Mouse (Mus musculus) CH12.LX (cell line): ENCODE measurements around the gene Cep295.
A peak's percentile ranks its signal among the peaks of the same experiment; 100 is the strongest.

Experiments
- CHD1 ChIP-seq: IDR thresholded peaks from 2 replicates; pipeline ENCODE4 v1.6.1; 2012; ENCODE audit warnings: low read depth, low read length, improper control_type of control experiment, inconsistent platforms
- CTCF ChIP-seq, 2 experiments: IDR thresholded peaks in 1 of 2; conservative IDR thresholded peaks in 1 of 2; 2 replicates each; pipeline ENCODE4 v1.5.1; 2011 to 2012; ENCODE audit warnings: low read depth in 2 of 2, low read length in 2 of 2, improper control_type of control experiment in 1 of 2, inconsistent platforms in 1 of 2, mild to moderate bottlenecking in 1 of 2, moderate library complexity in 1 of 2
- ETS1 ChIP-seq: conservative IDR thresholded peaks from 2 replicates; pipeline ENCODE4 v1.6.1; 2012; ENCODE audit warnings: low read depth, mild to moderate bottlenecking, inconsistent platforms, low read length, improper control_type of control experiment, moderate library complexity
- GABPA ChIP-seq: IDR thresholded peaks from 2 replicates; pipeline ENCODE4 v1.6.1; 2012; ENCODE audit warnings: low read depth, low read length, improper control_type of control experiment, inconsistent platforms; ENCODE audit not compliant: insufficient replicate concordance
- HCFC1 ChIP-seq: IDR thresholded peaks from 2 replicates; pipeline ENCODE4 v1.6.1; 2012; ENCODE audit warnings: low read depth, mild to moderate bottlenecking, inconsistent platforms, low read length, improper control_type of control experiment
- MAFK ChIP-seq: IDR thresholded peaks from 2 replicates; pipeline ENCODE4 v1.6.1; 2011; ENCODE audit warnings: low read length, improper control_type of control experiment; ENCODE audit not compliant: insufficient replicate concordance
- MAX ChIP-seq: IDR thresholded peaks from 2 replicates; pipeline ENCODE4 v1.6.1; 2011; ENCODE audit warnings: low read length, improper control_type of control experiment
- POLR2A ChIP-seq: IDR thresholded peaks from 2 replicates; pipeline ENCODE4 v1.6.1; 2011; ENCODE audit warnings: low read depth, mild to moderate bottlenecking, improper control_type of control experiment, low read length
- SMC3 ChIP-seq: IDR thresholded peaks from 2 replicates; pipeline ENCODE4 v1.6.1; 2011; ENCODE audit warnings: low read depth, low read length, improper control_type of control experiment
- TBP ChIP-seq: conservative IDR thresholded peaks from 2 replicates; pipeline ENCODE4 v1.6.1; 2011; ENCODE audit warnings: low read depth, low read length, improper control_type of control experiment
- TCF12 ChIP-seq: IDR thresholded peaks from 2 replicates; pipeline ENCODE4 v1.6.1; 2014; ENCODE audit warnings: low read depth, mild to moderate bottlenecking, inconsistent platforms, low read length, improper control_type of control experiment
- ZC3H11A ChIP-seq: IDR thresholded peaks from 2 replicates; pipeline ENCODE4 v1.6.1; 2012; ENCODE audit warnings: low read depth, mild to moderate bottlenecking, inconsistent platforms, low read length, improper control_type of control experiment
- ZMIZ1 ChIP-seq: IDR thresholded peaks from 2 replicates; pipeline ENCODE4 v1.6.1; 2012; ENCODE audit warnings: low read depth, mild to moderate bottlenecking, inconsistent platforms, low read length, improper control_type of control experiment
- ZNF384 ChIP-seq: IDR thresholded peaks from 2 replicates; pipeline ENCODE4 v1.6.1; 2012; ENCODE audit warnings: low read depth, low read length, improper control_type of control experiment, inconsistent platforms

GRCm38 (mm10) chr9:15306398-15307119 is 51.0 kb downstream of the Cep295 start, which contains the start of gene 4931406C07Rik:
- TF ChIP-seq POLR2A: peak; percentile 11; the same call in 1 of the 2 replicates
- TF ChIP-seq CTCF (conservative IDR thresholded peaks at IDR 0.05 in 1 of 2, IDR thresholded peaks at IDR 0.05 in 1 of 2; ENCODE audit: low read depth in 2 of 2, low read length in 2 of 2): no peak
- no peak for TF ChIP-seq HCFC1
- 0 out of 2 replicates have a peak, but pooled peaks have one; percentile 23 for TF ChIP-seq TBP
- no peak for TF ChIP-seq ETS1
- TF ChIP-seq MAX: peak; percentile 84
- TF ChIP-seq ZC3H11A: no peak
- no peak for TF ChIP-seq ZNF384
- TF ChIP-seq TCF12: no peak
- TF ChIP-seq SMC3: no peak
- no peak for TF ChIP-seq ZMIZ1
- TF ChIP-seq MAFK: no peak
- TF ChIP-seq GABPA: no peak
- 0 out of 2 replicates have a peak, but pooled peaks have one; percentile 58 for TF ChIP-seq CHD1
